Mouse (Mus musculus): ENCODE data around the gene Cd3e. TPM values are rescaled to one million over a fixed set of nuclear protein-coding genes. Genes with fewer than 3 reads are reported as not detected.

Gene Cd3e
- not detected in 2 replicates for polyA plus RNA-seq (2014; fragmentation: Nextera tagmentation; extraction: Ambion mirVana)

DNA sequence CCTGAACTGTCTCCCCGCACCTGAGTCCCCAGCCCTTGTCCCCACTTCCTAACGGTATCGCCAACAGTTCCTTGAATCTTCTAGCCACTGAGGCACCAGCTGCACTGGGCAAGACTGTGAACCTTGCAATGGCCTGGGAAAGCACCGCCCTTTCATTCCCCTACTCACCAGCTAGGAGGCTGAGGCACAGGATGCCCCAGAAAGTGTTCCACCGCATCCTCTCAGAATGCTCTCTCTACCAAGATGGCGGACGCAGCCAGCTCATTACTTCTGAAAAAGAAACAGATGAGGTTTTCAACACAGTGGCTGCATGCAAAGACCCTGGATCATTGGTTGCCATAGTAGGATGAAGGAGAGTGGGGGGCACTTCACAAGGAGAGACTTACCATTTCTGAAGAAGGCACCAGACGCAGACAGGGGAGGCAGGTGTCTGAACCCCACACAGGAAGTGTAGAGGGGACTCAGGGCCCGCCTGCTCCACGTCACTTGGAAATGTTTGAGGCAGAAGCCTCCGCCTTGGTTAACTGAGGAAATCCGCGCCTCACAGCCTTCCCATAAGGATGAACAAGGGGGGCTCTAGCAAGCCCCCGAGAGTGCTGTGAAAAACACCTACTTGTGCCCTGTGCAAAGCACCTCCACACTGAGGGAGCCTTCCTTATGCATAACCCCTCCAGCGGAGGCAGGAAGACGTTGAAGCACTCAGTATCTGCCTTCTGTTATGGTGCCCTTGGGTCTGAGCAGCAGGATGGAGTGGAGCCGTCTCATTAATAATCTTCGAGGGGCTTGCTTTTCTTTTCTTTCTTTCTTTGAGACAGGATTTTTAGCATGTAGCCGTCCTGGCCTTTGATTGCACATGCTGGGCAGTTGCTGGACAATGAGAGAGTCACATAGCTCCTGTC is at the start of gene Cd3e:
Gene Cd3e (minus strand): TSS at position 448 of the 899 bp plus-strand sequence.
- Histone ChIP-seq H3K27ac (ENCODE audit: low read depth, low read length) (no peak within 1 kb of the TSS), H3K27me3 (ENCODE audit: control insufficient read depth, insufficient read depth, low read length) (no peaks in the 10 kb centered on the region), H3K4me2 (replicated peaks; ENCODE audit: low read depth, low read length) (no peak within 1 kb of the TSS), H3K4me1 (replicated peaks; ENCODE audit: control insufficient read depth, insufficient read depth, low read length) (no peaks in the 10 kb centered on the region), H3K9me3 (ENCODE audit: control insufficient read depth, low read length) (no peaks in the 10 kb centered on the region), H3K4me3 (ENCODE audit: low read depth, low read length) (no peak within 1 kb of the TSS), H3K36me3 (ENCODE audit: control insufficient read depth, insufficient read depth, low read length) (no peaks in the 10 kb centered on the region), H3K9ac (ENCODE audit: low read depth, low read length) (no peak within 1 kb of the TSS)
- ATAC-seq (ENCODE audit: low FRiP score): no peak
- WGBS: 84% methylated on average over 19 of the region's 19 CpGs
- no peak for DNase-seq (ENCODE audit: low spot score)

- ATAC-seq (ENCODE audit: low FRiP score): no peak
- DNase-seq (ENCODE audit: low spot score): peak; percentile 12
- no peak overlapping the region for H3K4me3 ChIP-seq (ENCODE audit: low read depth, low read length)
- WGBS: 54% methylated on average over 5 of the region's 5 CpGs
- no peak overlapping the region for H3K27ac ChIP-seq (ENCODE audit: low read depth, low read length)
- H3K4me2 ChIP-seq (replicated peaks; ENCODE audit: low read depth, low read length): no peak overlapping the region
- H3K9ac ChIP-seq (ENCODE audit: low read depth, low read length): no peak overlapping the region
- H3K27me3 ChIP-seq (ENCODE audit: control insufficient read depth, insufficient read depth, low read length): no peaks in the 10 kb centered on the region
- no peaks in the 10 kb centered on the region for H3K36me3 ChIP-seq (ENCODE audit: control insufficient read depth, insufficient read depth, low read length)
- no peaks in the 10 kb centered on the region for H3K4me1 ChIP-seq (replicated peaks; ENCODE audit: control insufficient read depth, insufficient read depth, low read length)
- no peaks in the 10 kb centered on the region for H3K9me3 ChIP-seq (ENCODE audit: control insufficient read depth, low read length)
These were observed 49.0 kb upstream of the Cd3e start for GRCm38 (mm10) chr9:45058304-45058940.

DNA sequence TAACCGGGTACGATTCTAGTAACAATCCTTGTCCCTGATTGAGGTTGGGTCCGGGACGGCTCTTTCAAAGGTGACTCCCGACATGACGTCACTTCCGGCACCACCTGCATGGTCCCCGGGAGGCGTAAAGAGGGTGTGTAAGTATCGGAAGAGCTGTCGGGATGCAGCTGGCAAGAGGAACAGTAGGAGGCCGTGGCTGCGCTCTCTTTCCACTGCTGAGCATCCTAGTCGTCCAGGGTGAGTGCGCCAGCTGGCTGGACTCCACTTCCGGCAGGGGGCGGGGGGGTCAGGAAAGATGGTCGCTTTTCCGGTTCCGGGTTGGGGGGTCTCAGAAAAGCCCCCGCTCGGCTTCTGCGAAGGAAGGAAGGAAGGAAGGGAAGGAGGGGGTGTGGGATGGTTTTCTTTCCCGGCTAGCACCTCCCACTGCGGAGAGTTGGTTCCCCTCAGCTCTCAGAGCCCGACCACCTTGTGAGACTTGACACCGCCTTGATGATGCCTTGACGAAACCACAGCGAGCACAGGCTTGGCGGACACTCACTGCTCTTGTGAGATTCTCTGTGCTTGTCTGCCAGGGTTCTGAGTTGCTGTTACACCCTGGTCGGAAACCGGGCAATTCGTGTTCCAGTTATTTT is 45.8 kb upstream of the Cd3e start, which contains the start of gene Mpzl3:
Gene Mpzl3 (plus strand): TSS at position 105 of the 632 bp plus-strand sequence.
- Histone ChIP-seq H3K4me2 (replicated peaks; ENCODE audit: low read depth, low read length) (peak within 1 kb of the TSS; percentile 58), H3K36me3 (ENCODE audit: control insufficient read depth, insufficient read depth, low read length) (no peaks in the 10 kb centered on the region), H3K9ac (ENCODE audit: low read depth, low read length) (peak within 1 kb of the TSS; percentile 59), H3K27me3 (ENCODE audit: control insufficient read depth, insufficient read depth, low read length) (no peaks in the 10 kb centered on the region), H3K4me1 (replicated peaks; ENCODE audit: control insufficient read depth, insufficient read depth, low read length) (no peaks in the 10 kb centered on the region), H3K9me3 (ENCODE audit: control insufficient read depth, low read length) (no peaks in the 10 kb centered on the region), H3K4me3 (ENCODE audit: low read depth, low read length) (peak within 1 kb of the TSS; percentile 62), H3K27ac (ENCODE audit: low read depth, low read length) (peak within 1 kb of the TSS; percentile 98)
- DNase-seq (ENCODE audit: low spot score) (peak; percentile 93), ATAC-seq (ENCODE audit: low FRiP score) (peak; percentile 93)
- 1% methylated on average over 33 of the region's 33 CpGs for WGBS

GRCm38 (mm10) chr9:45050301-45050700 is 40.9 kb upstream of the Cd3e start:
- no peak overlapping the region for H3K4me3 ChIP-seq (ENCODE audit: low read depth, low read length)

GRCm38 (mm10) chr9:45049731-45050130 is 40.3 kb upstream of the Cd3e start:
- no peaks in the 10 kb centered on the region for H3K27me3 ChIP-seq (ENCODE audit: control insufficient read depth, insufficient read depth, low read length)
- no peak overlapping the region for H3K27ac ChIP-seq (ENCODE audit: low read depth, low read length)
- no peak overlapping the region for H3K4me3 ChIP-seq (ENCODE audit: low read depth, low read length)
- no peaks in the 10 kb centered on the region for H3K9me3 ChIP-seq (ENCODE audit: control insufficient read depth, low read length)
- 96% methylated on average over 1 of the region's 1 CpGs for WGBS
- DNase-seq (ENCODE audit: low spot score) (no peak), ATAC-seq (ENCODE audit: low FRiP score) (no peak)
- H3K4me1 ChIP-seq (replicated peaks; ENCODE audit: control insufficient read depth, insufficient read depth, low read length): no peaks in the 10 kb centered on the region
- H3K4me2 ChIP-seq (replicated peaks; ENCODE audit: low read depth, low read length): no peak overlapping the region
- H3K9ac ChIP-seq (ENCODE audit: low read depth, low read length): no peak overlapping the region
- H3K36me3 ChIP-seq (ENCODE audit: control insufficient read depth, insufficient read depth, low read length): no peaks in the 10 kb centered on the region

More at GRCm38 (mm10) chr9:45050301-45050700, 40.9 kb upstream of the Cd3e start:
- DNase-seq (ENCODE audit: low spot score) (no peak), ATAC-seq (ENCODE audit: low FRiP score) (no peak)
- no peaks in the 10 kb centered on the region for H3K27me3 ChIP-seq (ENCODE audit: control insufficient read depth, insufficient read depth, low read length)
- no peak overlapping the region for H3K9ac ChIP-seq (ENCODE audit: low read depth, low read length)
- WGBS: 88% methylated on average over 2 of the region's 2 CpGs
- H3K36me3 ChIP-seq (ENCODE audit: control insufficient read depth, insufficient read depth, low read length): no peaks in the 10 kb centered on the region
- no peak overlapping the region for H3K27ac ChIP-seq (ENCODE audit: low read depth, low read length)
- H3K4me1 ChIP-seq (replicated peaks; ENCODE audit: control insufficient read depth, insufficient read depth, low read length): no peaks in the 10 kb centered on the region
- no peak overlapping the region for H3K4me2 ChIP-seq (replicated peaks; ENCODE audit: low read depth, low read length)
- no peaks in the 10 kb centered on the region for H3K9me3 ChIP-seq (ENCODE audit: control insufficient read depth, low read length)

DNA sequence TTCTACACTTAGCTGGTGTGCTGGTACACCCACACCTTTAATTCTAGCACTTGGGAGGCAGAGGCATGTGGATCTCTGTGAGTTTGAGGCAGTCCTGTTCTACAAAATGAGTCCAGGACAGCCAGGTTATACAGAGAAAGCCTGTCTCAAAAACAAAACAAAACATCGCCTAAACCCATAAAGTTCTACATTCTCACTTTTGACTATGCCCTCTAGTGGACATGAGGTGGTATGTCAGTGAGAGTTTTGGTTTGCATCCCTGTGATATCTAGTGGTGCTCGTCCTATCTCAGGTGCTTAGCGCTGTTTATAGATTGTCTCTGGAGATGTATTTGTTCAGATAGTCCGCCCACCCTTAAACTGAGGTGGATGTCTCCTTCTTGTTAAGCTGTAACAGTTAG is 39.1 kb upstream of the Cd3e start:
- DNase-seq (ENCODE audit: low spot score): peak; percentile 48
- no peak overlapping the region for H3K4me2 ChIP-seq (replicated peaks; ENCODE audit: low read depth, low read length)
- peaks cover 6% of the 10 kb centered on the region for H3K27me3 ChIP-seq (ENCODE audit: control insufficient read depth, insufficient read depth, low read length)
- no peak overlapping the region for H3K4me3 ChIP-seq (ENCODE audit: low read depth, low read length)
- 37% methylated on average over 4 of the region's 4 CpGs for WGBS
- no peaks in the 10 kb centered on the region for H3K9me3 ChIP-seq (ENCODE audit: control insufficient read depth, low read length)
- no peaks in the 10 kb centered on the region for H3K4me1 ChIP-seq (replicated peaks; ENCODE audit: control insufficient read depth, insufficient read depth, low read length)
- no peak for ATAC-seq (ENCODE audit: low FRiP score)
- H3K36me3 ChIP-seq (ENCODE audit: control insufficient read depth, insufficient read depth, low read length): no peaks in the 10 kb centered on the region
- H3K9ac ChIP-seq (ENCODE audit: low read depth, low read length): no peak overlapping the region
- H3K27ac ChIP-seq (ENCODE audit: low read depth, low read length): no peak overlapping the region

DNA sequence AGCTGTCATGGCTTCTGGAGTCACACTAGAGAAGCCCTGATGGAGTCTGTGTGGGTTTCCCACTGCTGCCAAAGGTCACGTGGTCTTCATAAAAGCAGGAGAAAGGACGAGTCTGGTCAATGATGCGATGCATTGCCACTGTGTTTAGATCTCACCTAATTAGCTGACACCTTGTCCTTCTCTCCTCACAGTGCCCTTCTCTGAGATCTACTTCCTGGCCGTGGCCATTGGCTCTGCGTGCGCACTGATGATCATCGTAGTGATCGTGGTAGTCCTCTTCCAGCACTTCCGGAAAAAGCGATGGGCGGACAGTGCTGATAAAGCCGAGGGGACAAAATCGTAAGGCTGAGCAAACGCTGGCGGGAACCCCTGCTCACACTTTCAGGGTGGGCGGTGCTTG is 37.5 kb upstream of the Cd3e start:
- Histone ChIP-seq H3K9ac (ENCODE audit: low read depth, low read length) (no peak overlapping the region), H3K27me3 (ENCODE audit: control insufficient read depth, insufficient read depth, low read length) (peaks cover 21% of the 10 kb centered on the region), H3K4me2 (replicated peaks; ENCODE audit: low read depth, low read length) (no peak overlapping the region), H3K36me3 (ENCODE audit: control insufficient read depth, insufficient read depth, low read length) (no peaks in the 10 kb centered on the region), H3K9me3 (ENCODE audit: control insufficient read depth, low read length) (no peaks in the 10 kb centered on the region), H3K27ac (ENCODE audit: low read depth, low read length) (no peak overlapping the region), H3K4me1 (replicated peaks; ENCODE audit: control insufficient read depth, insufficient read depth, low read length) (no peaks in the 10 kb centered on the region), H3K4me3 (ENCODE audit: low read depth, low read length) (no peak overlapping the region)
- no peak for ATAC-seq (ENCODE audit: low FRiP score)
- no peak for DNase-seq (ENCODE audit: low spot score)
- WGBS: 90% methylated on average over 16 of the region's 16 CpGs

GRCm38 (mm10) chr9:45042947-45043346 is 33.5 kb upstream of the Cd3e start:
- H3K9me3 ChIP-seq (ENCODE audit: control insufficient read depth, low read length): no peaks in the 10 kb centered on the region
- peaks cover 43% of the 10 kb centered on the region for H3K27me3 ChIP-seq (ENCODE audit: control insufficient read depth, insufficient read depth, low read length)
- no peak overlapping the region for H3K9ac ChIP-seq (ENCODE audit: low read depth, low read length)
- no peak overlapping the region for H3K4me3 ChIP-seq (ENCODE audit: low read depth, low read length)
- ATAC-seq (ENCODE audit: low FRiP score): no peak
- H3K4me2 ChIP-seq (replicated peaks; ENCODE audit: low read depth, low read length): peak overlapping the region; percentile 26; the same call in 1 of the 2 replicates
- H3K27ac ChIP-seq (ENCODE audit: low read depth, low read length): no peak overlapping the region
- peak; percentile 27 for DNase-seq (ENCODE audit: low spot score)
- under 1% methylated on average over 10 of the region's 10 CpGs for WGBS
- no peaks in the 10 kb centered on the region for H3K4me1 ChIP-seq (replicated peaks; ENCODE audit: control insufficient read depth, insufficient read depth, low read length)
- no peaks in the 10 kb centered on the region for H3K36me3 ChIP-seq (ENCODE audit: control insufficient read depth, insufficient read depth, low read length)

All from hindbrain, embryonic 11.5 days (tissue).